Mouse (Mus musculus) cerebellum, adult 2 months (tissue): ENCODE data around the gene Cspg4. TPM values are rescaled to one million over a fixed set of nuclear protein-coding genes. Genes with fewer than 3 reads are reported as not detected.

Source experiments
- DNase-seq, 2 experiments: peaks; one replicate each; pipeline ENCODE4 v3.0.0; 2021
- H3K27ac ChIP-seq: fragments of 200-500 bp; 2 replicates; pipeline ENCODE4 v1.5.1; 2012; ENCODE audit warnings: low read length, control low read depth, inconsistent platforms; ENCODE audit not compliant: insufficient read depth
- H3K27me3 ChIP-seq: fragments of 200-500 bp; 2 replicates; pipeline ENCODE4 v1.6.1; 2012; ENCODE audit warnings: inconsistent platforms, mild to moderate bottlenecking, low read length, moderate library complexity; ENCODE audit not compliant: control insufficient read depth, insufficient read depth
- H3K4me1 ChIP-seq: fragments of 200-500 bp; 2 replicates; pipeline ENCODE4 v1.6.1; 2011; ENCODE audit warnings: low read length; ENCODE audit not compliant: control insufficient read depth, insufficient read depth
- H3K4me3 ChIP-seq: fragments of 200-500 bp; replicated peaks from 2 replicates; pipeline ENCODE3; 2011; ENCODE audit warnings: mild to moderate bottlenecking, low read depth, low read length, control low read depth; ENCODE audit not compliant: insufficient read depth
- CTCF ChIP-seq: fragments of 200-500 bp; IDR thresholded peaks from 2 replicates; pipeline ENCODE4 v1.5.1; 2011; ENCODE audit warnings: low read depth, mild to moderate bottlenecking, control low read depth, low read length, moderate library complexity, borderline replicate concordance; ENCODE audit not compliant: insufficient read depth
- POLR2A ChIP-seq: fragments of 200-500 bp; IDR thresholded peaks from 2 replicates; pipeline ENCODE4 v1.6.1; 2011; ENCODE audit warnings: low read length, control low read depth, borderline replicate concordance; ENCODE audit not compliant: insufficient read depth
- WGBS: fragments of 180-500 bp; shearing (Covaris S2); methylation state at CpG from one replicate; pipeline ENCODE4 v1.1.7; 2018; 5-methylcytosine and 5-hydroxymethylcytosine counted together
- polyA plus RNA-seq: library from polyadenylated mRNA; depleted of rRNA; stranded (reverse); fragments of >200 nt; gene quantifications from 2 replicates; pipeline ENCODE4 v1.2.3, GENCODE M21; 2012

Gene Cspg4
- polyA plus RNA-seq, 1 experiment = 8.9 TPM

DNA sequence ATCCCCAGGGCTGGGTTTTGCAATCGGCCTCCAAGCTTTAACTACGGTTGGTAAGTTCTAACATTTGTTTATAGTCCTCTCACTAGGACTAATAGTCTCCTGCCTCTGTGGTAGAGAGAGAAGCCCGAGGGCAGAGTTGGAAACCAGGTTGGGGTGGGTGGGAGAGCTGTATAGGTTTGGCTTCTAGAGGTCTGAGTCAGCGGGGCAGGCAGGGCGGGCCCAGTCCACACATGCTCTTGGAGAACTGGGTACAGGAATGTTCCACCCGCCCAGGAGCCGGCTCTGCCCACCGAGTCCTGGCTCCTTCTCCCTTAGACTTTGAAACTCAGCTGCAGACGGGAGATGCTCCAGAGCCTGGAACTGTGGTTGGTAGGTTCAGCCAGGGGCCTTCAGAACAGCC lies 49.2 kb downstream of the Cspg4 start:
- H3K4me1 ChIP-seq = no peaks in the 10 kb centered on the region
- TF ChIP-seq POLR2A (no peak), CTCF (no peak)
- DNase-seq = no peak
- no peak overlapping the region for H3K27ac ChIP-seq
- no peaks in the 10 kb centered on the region; the same call in 1 of the 2 replicates for H3K27me3 ChIP-seq
- H3K4me3 ChIP-seq = no peak overlapping the region
- WGBS = 87% methylated on average over 9 of the region's 9 CpGs

DNA sequence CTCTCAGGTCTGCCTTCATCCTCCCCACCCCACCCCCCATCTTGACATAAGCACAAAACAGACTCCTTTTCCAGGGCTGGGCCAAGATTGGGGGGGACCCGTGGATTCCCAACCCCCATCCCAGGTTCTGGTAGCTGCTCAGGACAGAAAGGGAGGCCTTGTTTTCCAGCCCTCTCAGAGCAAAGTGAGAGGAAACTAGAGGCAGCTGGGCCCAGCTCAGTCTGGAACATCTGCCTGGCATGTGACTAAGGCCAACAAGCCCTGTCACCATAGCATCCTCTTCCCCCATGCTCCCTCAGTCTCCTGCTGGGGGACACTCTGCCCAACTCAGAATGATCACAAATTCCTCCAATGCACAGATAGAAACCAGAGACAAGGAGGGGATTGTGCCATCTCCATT lies 50.3 kb downstream of the Cspg4 start:
- no peak overlapping the region for H3K27ac ChIP-seq
- TF ChIP-seq CTCF = no peak
- TF ChIP-seq POLR2A = no peak
- H3K4me3 ChIP-seq = no peak overlapping the region
- no peaks in the 10 kb centered on the region for H3K4me1 ChIP-seq
- 68% methylated on average over 1 of the region's 1 CpGs for WGBS
- DNase-seq = no peak
- H3K27me3 ChIP-seq = no peaks in the 10 kb centered on the region; the same call in 1 of the 2 replicates

DNA sequence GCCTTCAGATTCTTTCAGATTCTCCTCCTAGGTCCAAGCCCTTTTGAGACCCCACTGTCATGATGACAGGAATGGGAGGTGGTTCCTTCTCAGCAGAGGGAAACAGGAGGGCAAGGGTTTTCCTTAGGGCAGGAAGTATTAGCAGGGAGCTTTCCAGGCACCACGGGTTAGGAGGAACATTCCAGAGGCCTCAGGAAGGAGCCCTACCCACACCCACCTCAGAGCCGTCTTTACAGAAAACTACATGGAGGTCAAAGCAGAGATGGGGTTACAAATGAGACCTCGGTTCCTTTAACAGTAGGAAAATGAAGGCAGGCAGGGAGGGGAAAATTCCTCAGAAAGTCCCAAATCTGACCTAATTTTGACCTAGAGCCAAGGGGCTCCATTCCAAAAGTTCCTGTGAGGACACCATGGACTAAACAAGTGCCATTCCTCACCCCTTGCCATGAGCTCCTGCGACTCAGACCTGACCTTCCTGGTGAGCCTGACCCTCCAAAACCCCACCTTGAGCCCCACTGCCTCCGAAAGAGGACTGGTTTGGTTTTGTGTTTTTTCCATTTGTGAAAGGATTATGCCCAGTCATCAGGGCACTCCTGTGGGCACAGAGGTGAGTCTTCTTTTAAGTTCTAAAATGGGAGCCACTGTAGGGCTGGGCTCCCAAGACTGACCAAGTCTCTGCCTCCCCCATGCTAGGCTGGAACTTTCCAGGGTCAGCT lies 51.0 kb downstream of the Cspg4 start:
- Histone ChIP-seq H3K4me1 (no peaks in the 10 kb centered on the region), H3K27me3 (no peaks in the 10 kb centered on the region; the same call in 1 of the 2 replicates), H3K27ac (no peak overlapping the region; the same call in 1 of the 2 replicates), H3K4me3 (no peak overlapping the region)
- no peak for DNase-seq
- 67% methylated on average over 5 of the region's 5 CpGs for WGBS
- no peak for TF ChIP-seq POLR2A
- no peak for TF ChIP-seq CTCF

DNA sequence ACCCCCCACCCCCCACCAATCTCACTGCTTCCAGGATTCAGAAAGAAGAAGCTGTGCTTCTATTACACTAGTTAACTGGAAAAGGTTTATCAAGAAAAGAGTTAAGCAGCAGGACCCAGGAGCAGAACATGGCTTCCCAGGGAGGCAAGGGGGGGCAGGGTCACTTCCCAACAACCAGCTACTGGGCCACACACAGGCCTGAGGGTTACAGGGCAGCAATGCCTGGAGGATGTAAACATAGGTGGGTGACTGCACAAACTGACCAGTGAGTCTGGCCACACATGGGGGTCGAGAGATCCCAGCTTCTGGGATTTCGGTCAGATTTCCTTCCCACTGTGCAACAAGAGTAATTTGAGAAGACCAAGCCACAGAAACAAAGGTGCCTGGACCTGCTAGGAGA lies 52.3 kb downstream of the Cspg4 start:
- H3K4me1 ChIP-seq = no peaks in the 10 kb centered on the region
- TF ChIP-seq CTCF (no peak), POLR2A (no peak)
- H3K4me3 ChIP-seq = no peak overlapping the region
- no peak overlapping the region for H3K27ac ChIP-seq
- DNase-seq = no peak
- 75% methylated on average over 2 of the region's 2 CpGs for WGBS
- H3K27me3 ChIP-seq = no peaks in the 10 kb centered on the region; the same call in 1 of the 2 replicates

DNA sequence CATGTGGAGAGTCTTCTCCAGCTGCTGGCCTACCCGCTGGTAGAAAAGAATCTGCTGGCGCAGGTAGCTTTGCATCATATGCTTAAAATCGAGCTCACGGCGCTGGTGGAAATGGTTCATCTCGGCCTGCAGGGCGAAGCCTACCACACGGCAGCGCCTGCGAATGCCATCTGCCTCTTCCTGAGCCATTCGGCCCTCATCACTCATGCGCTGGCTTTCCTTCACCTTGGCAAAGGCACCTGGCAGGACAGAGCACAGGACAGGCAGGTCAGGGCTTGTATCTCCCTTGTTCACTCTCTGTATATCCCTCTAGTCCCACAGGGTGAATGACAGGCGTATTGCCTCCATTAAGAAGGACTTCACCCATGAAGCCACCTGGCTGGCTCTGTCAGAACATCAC lies 53.6 kb downstream of the Cspg4 start:
- no peaks in the 10 kb centered on the region for H3K27me3 ChIP-seq
- WGBS = 73% methylated on average over 13 of the region's 13 CpGs
- TF ChIP-seq POLR2A (no peak), CTCF (no peak)
- DNase-seq = peak; percentile 40 to 50
- H3K27ac ChIP-seq = no peak overlapping the region
- no peak overlapping the region for H3K4me3 ChIP-seq
- H3K4me1 ChIP-seq = no peaks in the 10 kb centered on the region

DNA sequence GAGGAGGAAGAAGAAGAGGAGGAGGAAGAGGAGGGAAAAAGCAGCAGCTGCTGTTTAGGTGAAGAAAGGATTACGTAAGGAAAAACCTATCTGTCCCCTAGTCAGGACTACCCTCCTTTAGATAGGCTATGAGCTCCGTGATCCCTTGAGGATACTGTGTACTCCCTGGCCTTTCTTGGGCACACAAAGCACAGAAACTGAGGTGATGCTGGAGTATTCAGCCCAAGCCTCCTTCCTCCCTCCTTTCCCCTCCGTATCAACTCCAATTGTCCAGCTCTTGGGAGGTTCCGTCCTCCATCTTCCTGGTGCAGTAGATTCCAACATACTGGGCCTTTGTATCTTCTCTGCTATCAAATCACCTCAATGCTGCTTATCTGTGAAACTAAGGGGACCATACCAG lies 57.9 kb downstream of the Cspg4 start:
- 87% methylated on average over 4 of the region's 4 CpGs for WGBS
- H3K27ac ChIP-seq = no peak overlapping the region
- DNase-seq = no peak
- no peaks in the 10 kb centered on the region for H3K4me1 ChIP-seq
- no peaks in the 10 kb centered on the region for H3K27me3 ChIP-seq
- TF ChIP-seq POLR2A = no peak
- TF ChIP-seq CTCF = no peak
- no peak overlapping the region for H3K4me3 ChIP-seq

DNA sequence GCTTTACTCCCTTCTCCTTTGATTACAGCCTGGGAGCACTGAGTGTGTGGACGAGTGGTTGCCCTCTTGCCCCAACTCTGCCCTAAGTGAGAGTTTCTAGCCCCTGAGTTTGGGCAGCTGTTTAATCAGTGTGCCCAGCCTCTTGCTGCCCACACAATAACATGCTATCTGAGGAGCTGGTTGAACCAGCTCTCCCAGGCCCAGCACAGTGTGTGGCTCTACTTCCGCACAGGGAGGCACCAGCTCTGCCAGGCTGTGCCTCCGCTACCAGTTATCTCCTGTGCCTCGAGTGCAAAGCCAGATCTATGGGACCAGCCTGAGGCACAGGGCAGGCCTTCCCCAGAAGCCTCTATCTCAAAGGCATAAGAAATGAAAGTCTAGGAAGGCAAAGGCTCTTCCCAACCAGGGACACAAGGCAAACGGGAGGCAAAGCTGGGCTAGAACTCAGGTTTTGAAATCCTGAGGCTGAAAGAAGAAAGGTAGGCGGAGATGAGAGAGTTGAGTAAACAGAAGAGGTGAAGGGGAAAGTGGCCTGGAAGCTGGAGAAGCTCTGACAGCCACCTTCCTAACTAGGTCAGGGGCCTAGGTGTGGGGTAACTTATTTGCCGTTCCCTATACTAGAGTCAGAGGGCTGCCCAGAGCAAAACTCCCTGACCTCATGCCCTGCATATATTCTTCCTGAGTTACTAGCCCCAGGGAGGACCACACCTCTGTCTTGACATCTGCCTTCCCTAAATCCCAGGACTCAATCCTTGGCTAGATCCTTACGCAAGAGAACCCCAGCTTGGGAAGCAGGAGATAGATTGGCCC lies 59.2 kb downstream of the Cspg4 start:
- TF ChIP-seq POLR2A (no peak), CTCF (no peak)
- no peak overlapping the region for H3K4me3 ChIP-seq
- DNase-seq = no peak
- H3K27ac ChIP-seq = peak overlapping the region; percentile 58; the same call in 1 of the 2 replicates
- no peaks in the 10 kb centered on the region for H3K27me3 ChIP-seq
- 0 out of 2 replicates have a peak, but pooled peaks cover 3% of the 10 kb centered on the region for H3K4me1 ChIP-seq
- WGBS = 70% methylated on average over 8 of the region's 8 CpGs
